9 mouse cellular contexts compared by ENCODE assay signal in the genomic region with DNA sequence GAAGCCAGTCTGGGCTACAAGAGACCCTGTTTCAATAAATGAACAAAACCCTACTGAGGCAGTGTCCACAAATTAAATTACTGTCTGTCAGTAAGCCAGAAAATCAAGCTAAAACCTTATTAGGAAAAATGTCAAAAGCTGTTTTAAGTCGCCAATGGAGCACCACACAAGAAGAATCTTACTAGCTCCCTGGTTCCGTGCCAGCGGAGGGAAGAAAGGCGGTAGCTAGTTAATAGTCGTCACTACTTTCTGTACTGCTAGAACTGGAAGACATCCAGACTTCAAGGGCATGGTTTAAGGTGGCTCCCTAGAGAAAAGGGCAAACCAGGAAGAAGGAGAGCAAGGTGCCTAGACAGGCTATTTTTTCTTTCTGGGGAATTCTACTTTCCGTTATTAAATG. TPM values are rescaled to one million over a fixed set of nuclear protein-coding genes. Genes with fewer than 3 reads are reported as not detected.
DNase-seq lines count a peak whose midpoint lies in the region; ATAC-seq and TF ChIP-seq lines count a peak whose summit lies in the region.
"Had no signal": no experiment of that assay in that cellular context is flagged by ENCODE, and none has a peak within 500 bp of the region (broad histone marks: within the 10 kb centered on the region; RNA-seq: fewer than 3 reads in every experiment).

No protein-coding gene starts in this region.

- H3K27ac ChIP-seq in lung, postnatal 0 days (ENCODE audit: low read length): no peak overlapping the region
- H3K27ac ChIP-seq in liver, embryonic 11.5 days (ENCODE audit: low read depth, low read length): no peak overlapping the region
- no peak overlapping the region for H3K27ac ChIP-seq in hindbrain, embryonic 12.5 days

- no peaks in the 10 kb centered on the region for H3K27me3 ChIP-seq in lung, postnatal 0 days (replicated peaks; ENCODE audit: insufficient read depth, low read length)
- H3K27me3 ChIP-seq in liver, embryonic 11.5 days (replicated peaks; ENCODE audit: control insufficient read depth, insufficient read depth, low read length): no peaks in the 10 kb centered on the region
- H3K27me3 ChIP-seq in hindbrain, embryonic 12.5 days: no peaks in the 10 kb centered on the region

- no peak overlapping the region for H3K9ac ChIP-seq in lung, postnatal 0 days (replicated peaks; ENCODE audit: low read depth)
- no peak overlapping the region for H3K9ac ChIP-seq in liver, embryonic 11.5 days (ENCODE audit: low read depth, low read length)
- no peak overlapping the region for H3K9ac ChIP-seq in hindbrain, embryonic 12.5 days

- no peak for TF ChIP-seq CTCF in lung, postnatal 0 days (IDR thresholded peaks at IDR 0.05)

- H3K36me3 ChIP-seq in lung, postnatal 0 days (ENCODE audit: insufficient read depth, low read length): no peaks in the 10 kb centered on the region
- H3K36me3 ChIP-seq in liver, embryonic 11.5 days (ENCODE audit: control insufficient read depth, insufficient read depth, low read length): no peaks in the 10 kb centered on the region
- H3K36me3 ChIP-seq in hindbrain, embryonic 12.5 days: no peaks in the 10 kb centered on the region
- H3K36me3 ChIP-seq: G1E had no signal

- no peaks in the 10 kb centered on the region; the same call in 1 of the 2 replicates for H3K4me1 ChIP-seq in lung, postnatal 0 days (ENCODE audit: insufficient read depth, low read depth, low read length)
- 0 out of 2 replicates have a peak, but pooled peaks cover 6% of the 10 kb centered on the region for H3K4me1 ChIP-seq in liver, embryonic 11.5 days (replicated peaks; ENCODE audit: control insufficient read depth, insufficient read depth, low read length)
- H3K4me1 ChIP-seq in hindbrain, embryonic 12.5 days: peaks cover 5% of the 10 kb centered on the region

- DNase-seq in adrenal gland, adult (ENCODE audit: inconsistent age in 2 of 2, low spot score in 1 of 2): peak; percentile 68 to 86
- no peak for DNase-seq in adrenal gland, postnatal 4 days (ENCODE audit: low spot score in 2 of 2)
- peak; percentile 43 for DNase-seq in left cerebral cortex, postnatal 4 days
- no peak for DNase-seq in left cerebral cortex, adult 9 months (ENCODE audit: low spot score in 2 of 2)
- DNase-seq in kidney, adult 8-10 months: peak; percentile 90 to 93
- peak; percentile 91 for DNase-seq in lung, postnatal 0 days (ENCODE audit: low spot score)
- DNase-seq in liver, embryonic 11.5 days (ENCODE audit: low spot score): no peak

- ATAC-seq in lung, postnatal 0 days: no peak
- ATAC-seq in liver, embryonic 11.5 days (replicated peaks; ENCODE audit: low FRiP score): no peak
- no peak for ATAC-seq in hindbrain, embryonic 12.5 days (ENCODE audit: low FRiP score)

- no peak overlapping the region for H3K4me3 ChIP-seq in lung, postnatal 0 days (ENCODE audit: low read depth, low read length)
- H3K4me3 ChIP-seq in liver, embryonic 11.5 days (ENCODE audit: low read depth, low read length): no peak overlapping the region
- H3K4me3 ChIP-seq in hindbrain, embryonic 12.5 days: no peak overlapping the region

- no peak overlapping the region for H3K4me2 ChIP-seq in lung, postnatal 0 days (replicated peaks; ENCODE audit: low read depth, low read length)
- no peak overlapping the region for H3K4me2 ChIP-seq in liver, embryonic 11.5 days
- no peak overlapping the region for H3K4me2 ChIP-seq in hindbrain, embryonic 12.5 days (replicated peaks)

- TF ChIP-seq EP300 in lung, postnatal 0 days (IDR thresholded peaks at IDR 0.05): no peak

- 27% methylated on average over 6 of the region's 6 CpGs for WGBS in lung, postnatal 0 days
- 80% methylated on average over 6 of the region's 6 CpGs for WGBS in liver, embryonic 11.5 days
- WGBS in hindbrain, embryonic 12.5 days: 73% methylated on average over 6 of the region's 6 CpGs

- intact Hi-C loops in left cerebral cortex, postnatal 4 days (cut with DNase I): no loop called here

- H3K9me3 ChIP-seq in lung, postnatal 0 days (ENCODE audit: low read length): no peaks in the 10 kb centered on the region
- no peaks in the 10 kb centered on the region for H3K9me3 ChIP-seq in liver, embryonic 11.5 days (ENCODE audit: control insufficient read depth, low read length)
- no peaks in the 10 kb centered on the region for H3K9me3 ChIP-seq in hindbrain, embryonic 12.5 days (replicated peaks)

RNA-seq across cellular contexts. Expression of gene Fnbp1l, which starts 5.1 kb away (rescaled TPM):
- total RNA-seq in adrenal gland, postnatal 4 days (2021): 10 to 100 TPM; 36.1 to 47.9 TPM
- 100 to 1,000 TPM; 474 to 513 TPM for total RNA-seq in left cerebral cortex, postnatal 4 days (2021)
- polyA plus RNA-seq in lung, postnatal 0 days (2015; fragmentation: Nextera tagmentation; extraction: Ambion mirVana): 32.3 and 41.1 TPM in 2 replicates
- polyA plus RNA-seq in liver, embryonic 11.5 days (2014; fragmentation: Nextera tagmentation; extraction: Ambion mirVana): 16.6 and 17.5 TPM in 2 replicates
- polyA plus RNA-seq in hindbrain, embryonic 12.5 days (2016; fragmentation: Nextera tagmentation; extraction: Ambion mirVana): 139 and 151 TPM in 2 replicates
- polyA plus RNA-seq: G1E had no signal

Comparison
In these comparisons a context has a peak if more than half of its experiments do, and no peak if none do; other contexts are left out.
1. DNase-seq: peak in adrenal gland, adult (2 of 2), left cerebral cortex, postnatal 4 days (single experiment), kidney, adult 8-10 months (2 of 2) and lung, postnatal 0 days (single experiment); none in adrenal gland, postnatal 4 days (0 of 2), left cerebral cortex, adult 9 months (0 of 2) and liver, embryonic 11.5 days (single experiment).